Mouse (Mus musculus): ENCODE data around the gene Fkbp3.

The Fkbp3 gene

DNA sequence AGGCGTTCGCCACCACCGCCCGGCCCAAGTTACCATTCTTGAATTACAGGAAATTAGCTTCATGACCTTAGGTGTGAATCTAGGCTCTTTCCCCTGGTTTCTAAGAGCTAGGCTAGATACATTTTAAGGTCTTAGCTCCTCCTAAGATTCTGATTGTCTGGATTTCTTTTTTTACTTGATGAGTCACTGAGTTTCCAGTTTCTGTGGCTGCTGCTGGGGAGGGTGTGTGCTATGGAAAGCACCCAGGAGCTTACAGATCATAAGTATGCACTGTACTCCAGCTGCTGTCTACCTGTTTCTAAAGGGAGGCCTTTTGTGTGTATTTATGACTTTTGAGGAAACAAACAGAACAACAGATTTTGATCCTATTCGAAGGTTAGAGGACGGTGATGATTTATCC lies 51.0 kb downstream of the Fkbp3 start:
- DNase-seq: no peak

Data from heart, adult 11 months (tissue).